Mouse (Mus musculus): ENCODE data around the gene Yy1.

DNA sequence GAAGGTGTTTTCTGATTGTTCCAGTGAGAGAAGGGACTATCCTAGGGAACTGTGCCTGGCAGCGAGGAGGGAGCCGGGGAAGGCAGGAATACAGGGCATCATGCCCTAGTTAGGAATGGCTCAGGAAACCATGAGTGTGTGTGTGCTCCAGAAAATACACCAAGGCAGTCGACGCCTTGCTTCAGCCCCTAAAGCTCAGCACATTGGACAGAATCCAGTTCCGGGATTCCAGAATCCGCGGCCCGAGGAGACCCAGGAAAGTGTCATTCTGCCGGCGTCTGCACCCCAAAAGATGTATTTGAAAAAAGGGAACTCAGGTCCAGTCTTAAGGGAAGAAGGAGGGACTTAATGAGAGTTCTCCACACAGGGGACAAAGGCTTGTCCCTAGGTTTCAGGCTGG, 26.5 kb upstream of the Yy1 start:
- TF ChIP-seq POLR2A (IDR thresholded peaks at IDR 0.05; ENCODE audit: control insufficient read depth in 1 of 2, insufficient read depth in 1 of 2, low read depth in 1 of 2, low read length in 2 of 2, poor library complexity in 1 of 2) (no peak), ELF1 (IDR thresholded peaks at IDR 0.05; ENCODE audit: low read depth, low read length) (no peak), CTCF (IDR thresholded peaks at IDR 0.05 in 2 of 3, conservative IDR thresholded peaks at IDR 0.05 in 1 of 3; ENCODE audit: control insufficient read depth in 1 of 3, insufficient read depth in 1 of 3, low read depth in 2 of 3, low read length in 3 of 3, poor library complexity in 1 of 3, severe bottlenecking in 1 of 3) (no peak), RCOR1 (IDR thresholded peaks at IDR 0.05; ENCODE audit: low read depth, low read length) (no peak), MXI1 (IDR thresholded peaks at IDR 0.05; ENCODE audit: low read depth, low read length) (no peak), GATA1 (IDR thresholded peaks at IDR 0.05; ENCODE audit: low read depth, low read length) (no peak)
